Mouse (Mus musculus): ENCODE results near the gene Pard3.

GRCm38 (mm10) chr8:127190350-127190749 lies 126.7 kb downstream of the Pard3 start:
- TF ChIP-seq POLR2A (IDR thresholded peaks at IDR 0.05; ENCODE audit: insufficient read depth, low read depth, low read length): no peak
- no peak for TF ChIP-seq CTCF (IDR thresholded peaks at IDR 0.05; ENCODE audit: insufficient read depth, low read depth, low read length)
